Mouse (Mus musculus) frontal cortex, postnatal 25 days (tissue): ENCODE results near the gene Srgap3.
A peak's percentile ranks its signal among the peaks of the same experiment; 100 is the strongest.

ENCODE experiments used
- DNase-seq, 2 experiments: peaks; one replicate each; pipeline ENCODE4 v3.0.0; 2022; ENCODE audit warnings: low spot score in 2 of 2

Gene Srgap3

GRCm38 (mm10) chr6:112912552-112912951, 34.5 kb downstream of the Srgap3 start:
- DNase-seq: no peak

DNA sequence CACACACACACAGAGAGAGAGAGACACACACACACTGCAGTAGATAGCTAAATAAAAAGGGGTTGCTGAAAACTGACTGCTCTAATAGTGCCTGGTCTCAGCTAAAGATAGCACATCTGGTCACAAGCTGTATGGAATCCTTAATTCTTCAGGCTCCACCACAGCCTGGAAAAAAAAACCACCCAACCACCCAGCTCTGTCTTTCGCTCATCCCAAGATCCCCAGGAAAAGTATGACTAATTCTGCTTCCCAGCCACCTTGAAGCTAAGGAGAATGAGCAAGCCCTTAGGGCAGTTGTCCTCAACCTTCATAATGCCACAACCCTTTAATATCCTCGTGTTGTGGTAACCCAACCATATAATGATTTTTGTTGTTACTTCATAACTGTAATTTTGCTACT, 37.4 kb downstream of the Srgap3 start:
- DNase-seq: no peak

GRCm38 (mm10) chr6:112907887-112908584, 39.0 kb downstream of the Srgap3 start:
- no peak for DNase-seq

GRCm38 (mm10) chr6:112903796-112904195, 43.3 kb downstream of the Srgap3 start:
- no peak for DNase-seq

- no peak for DNase-seq
Measured at GRCm38 (mm10) chr6:112903226-112903625, 43.8 kb downstream of the Srgap3 start.

GRCm38 (mm10) chr6:112902791-112903190, 44.3 kb downstream of the Srgap3 start:
- no peak for DNase-seq

DNA sequence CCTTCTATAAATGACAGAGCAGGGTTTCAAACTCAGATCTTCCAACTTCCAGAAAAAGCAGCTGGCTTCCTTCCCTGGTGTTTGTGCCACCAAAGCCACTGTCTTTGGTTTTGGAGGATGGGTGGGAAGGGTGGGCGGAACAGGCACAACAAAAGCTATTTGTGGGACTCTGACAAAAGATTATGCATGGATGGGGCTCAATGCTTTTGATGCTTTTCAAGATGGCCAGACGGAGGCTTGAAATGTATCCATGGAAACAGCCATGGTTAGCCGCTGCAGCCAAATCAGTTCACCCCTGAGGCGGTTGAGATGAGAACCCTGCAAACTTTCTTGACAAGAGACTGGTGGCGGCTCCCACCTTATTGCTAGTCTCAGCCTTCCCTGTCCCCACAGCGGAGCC, 46.8 kb downstream of the Srgap3 start:
- DNase-seq: no peak

GRCm38 (mm10) chr6:112899711-112900110, 47.4 kb downstream of the Srgap3 start:
- no peak for DNase-seq

DNA sequence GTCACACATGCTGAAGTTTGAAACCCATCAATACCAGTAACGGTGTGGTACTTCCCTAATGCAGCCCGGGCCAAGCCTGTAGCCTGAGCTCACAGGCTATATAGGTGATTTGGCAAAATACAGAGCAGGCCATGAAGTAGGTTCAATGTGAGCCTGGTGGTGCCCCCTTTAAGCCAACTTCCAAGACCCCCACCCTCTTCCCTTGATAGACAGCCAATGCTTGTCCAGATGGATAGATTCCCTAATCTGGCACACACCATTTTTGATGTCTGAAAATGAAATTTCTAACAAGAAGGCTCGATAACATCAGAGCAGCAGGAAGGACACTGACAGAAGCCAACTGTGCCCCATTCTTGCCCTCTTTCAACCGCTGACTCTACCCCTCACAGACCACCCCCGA, 47.8 kb downstream of the Srgap3 start:
- no peak for DNase-seq

GRCm38 (mm10) chr6:112898435-112898834, 48.6 kb downstream of the Srgap3 start:
- DNase-seq: no peak

GRCm38 (mm10) chr6:112896372-112896771, 50.7 kb downstream of the Srgap3 start:
- DNase-seq: no peak

- no peak for DNase-seq
Measured at GRCm38 (mm10) chr6:112890331-112890751, 56.7 kb downstream of the Srgap3 start.

GRCm38 (mm10) chr6:112883588-112884135, 63.4 kb downstream of the Srgap3 start:
- DNase-seq: no peak

DNA sequence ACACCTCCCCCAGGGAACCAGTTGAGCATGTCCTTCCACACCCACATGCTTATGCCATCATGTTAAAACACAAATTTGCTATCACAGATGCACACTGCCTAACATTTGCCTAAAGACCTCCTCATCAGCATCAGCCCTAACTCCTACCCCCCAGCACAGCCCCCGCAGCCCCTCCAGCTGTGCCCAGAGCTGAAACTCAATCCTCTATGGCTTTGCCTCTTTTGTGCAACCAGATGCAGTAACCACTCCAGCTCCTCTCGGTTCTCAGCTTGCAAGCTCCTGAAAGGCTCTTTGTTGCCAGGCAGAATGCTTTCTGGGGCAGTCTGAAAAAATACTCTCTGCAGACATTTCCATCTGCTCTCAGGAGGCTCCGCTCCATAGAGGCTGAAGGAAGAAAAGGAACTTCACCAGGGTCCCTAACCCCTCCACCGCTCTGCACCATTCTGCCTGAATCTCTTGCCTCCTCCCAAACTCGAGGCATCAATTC, 67.0 kb downstream of the Srgap3 start:
- peak in 1 of 2 experiments; percentile 50 for DNase-seq

- no peak for DNase-seq
Measured at GRCm38 (mm10) chr6:112879154-112879553, 67.9 kb downstream of the Srgap3 start.

DNA sequence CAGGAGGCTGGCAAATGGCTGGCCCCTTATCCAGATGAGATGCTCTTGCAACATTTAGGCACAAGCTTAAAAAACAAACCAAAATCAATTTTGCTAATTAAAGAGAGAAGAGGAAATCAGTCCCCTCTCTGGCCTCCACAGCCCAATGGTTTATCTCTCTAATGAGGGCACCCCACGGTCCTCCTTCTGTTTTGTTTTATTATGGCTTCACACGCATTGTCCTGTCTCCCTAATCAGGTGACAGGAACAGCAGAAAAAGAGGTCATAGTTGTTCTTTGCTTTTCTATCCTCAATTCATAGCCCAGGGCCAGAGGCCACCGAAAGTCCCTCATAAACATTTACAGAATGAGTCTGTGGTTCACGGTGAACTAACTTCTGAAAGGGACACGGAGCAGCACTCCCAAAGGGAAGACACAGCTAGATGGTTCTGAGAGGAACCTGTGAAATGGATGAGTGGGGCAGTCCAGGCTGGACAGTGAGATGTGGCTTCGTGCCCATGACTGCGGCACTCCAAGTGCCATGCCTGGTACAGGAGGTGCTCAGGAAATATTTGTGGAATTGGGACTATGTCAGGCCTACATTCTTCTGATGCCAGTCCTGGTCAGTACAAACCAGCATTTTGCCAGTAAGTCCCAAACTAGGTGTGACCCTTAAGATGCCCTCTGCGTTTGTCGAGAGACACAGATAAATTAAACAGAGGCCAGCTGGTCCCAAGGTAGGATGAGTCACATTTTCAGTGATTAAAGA, 73.8 kb downstream of the Srgap3 start:
- no peak for DNase-seq

- DNase-seq: no peak
Measured at GRCm38 (mm10) chr6:112871241-112871780, 75.8 kb downstream of the Srgap3 start.

- DNase-seq: no peak
Measured at GRCm38 (mm10) chr6:112868197-112868957, 78.7 kb downstream of the Srgap3 start.

GRCm38 (mm10) chr6:112866096-112866495, 81.0 kb downstream of the Srgap3 start:
- DNase-seq: no peak

- no peak for DNase-seq
Measured at GRCm38 (mm10) chr6:112865021-112865531, 82.0 kb downstream of the Srgap3 start.

DNA sequence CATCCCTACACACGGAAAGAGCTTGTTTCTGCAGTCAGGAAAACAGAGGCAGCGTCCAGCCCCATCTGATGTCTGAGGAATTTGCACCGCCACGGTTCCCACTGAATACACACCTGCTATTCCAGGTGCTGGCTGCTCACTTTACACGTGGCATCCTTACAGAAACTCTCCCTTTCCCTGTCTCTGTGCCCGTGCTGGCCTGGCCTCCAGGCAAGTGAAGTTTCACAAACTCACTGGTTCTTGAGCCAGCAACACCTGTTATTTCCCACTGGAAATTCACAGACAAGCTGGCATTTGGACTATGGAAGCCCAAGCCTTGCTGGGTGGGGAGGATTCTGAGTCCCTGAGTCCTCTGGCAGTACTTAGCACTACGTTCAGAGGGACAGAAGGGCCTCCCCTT, 84.6 kb downstream of the Srgap3 start:
- DNase-seq: no peak
